Mouse (Mus musculus): Measurements from ENCODE around the gene Fgf2.

Fgf2 gene

DNA sequence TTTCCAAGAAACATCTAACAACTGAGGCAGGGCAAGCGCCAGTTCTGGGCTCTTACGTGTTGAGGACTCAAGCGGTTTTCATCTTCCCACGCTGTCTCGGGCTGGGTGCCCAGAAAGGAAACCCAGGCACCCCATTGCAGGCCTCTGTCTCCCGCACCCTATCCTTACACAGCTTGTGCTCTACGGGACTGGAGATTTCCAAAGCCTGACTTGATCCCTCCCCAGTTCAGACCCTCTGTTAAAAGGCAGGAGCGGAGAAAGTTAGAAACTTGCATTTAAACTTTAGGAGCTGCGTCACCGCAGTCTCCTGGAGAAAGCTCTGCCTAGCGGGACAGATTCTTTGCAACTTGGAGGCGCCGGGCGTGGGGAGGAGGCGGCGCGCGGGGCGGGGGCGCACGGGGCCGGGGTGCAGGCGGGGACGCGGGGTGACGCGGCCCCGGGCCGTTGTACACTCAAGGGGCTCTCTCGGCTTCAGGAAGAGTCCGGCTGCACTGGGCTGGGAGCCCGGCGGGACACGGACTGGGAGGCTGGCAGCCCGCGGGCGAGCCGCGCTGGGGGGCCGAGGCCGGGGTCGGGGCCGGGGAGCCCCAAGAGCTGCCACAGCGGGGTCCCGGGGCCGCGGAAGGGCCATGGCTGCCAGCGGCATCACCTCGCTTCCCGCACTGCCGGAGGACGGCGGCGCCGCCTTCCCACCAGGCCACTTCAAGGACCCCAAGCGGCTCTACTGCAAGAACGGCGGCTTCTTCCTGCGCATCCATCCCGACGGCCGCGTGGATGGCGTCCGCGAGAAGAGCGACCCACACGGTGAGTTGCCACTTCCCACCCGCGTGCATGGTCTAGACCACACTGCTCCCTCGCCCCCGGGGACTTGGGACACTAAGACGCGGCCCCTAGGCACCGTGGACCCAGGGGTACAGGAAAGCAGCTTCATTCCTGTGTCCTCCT, at the start of gene Fgf2:
Fgf2 (plus strand) TSS at position 126 of the 945 bp plus-strand sequence.
- DNase-seq (ENCODE audit: low spot score) = peak; percentile 51

DNA sequence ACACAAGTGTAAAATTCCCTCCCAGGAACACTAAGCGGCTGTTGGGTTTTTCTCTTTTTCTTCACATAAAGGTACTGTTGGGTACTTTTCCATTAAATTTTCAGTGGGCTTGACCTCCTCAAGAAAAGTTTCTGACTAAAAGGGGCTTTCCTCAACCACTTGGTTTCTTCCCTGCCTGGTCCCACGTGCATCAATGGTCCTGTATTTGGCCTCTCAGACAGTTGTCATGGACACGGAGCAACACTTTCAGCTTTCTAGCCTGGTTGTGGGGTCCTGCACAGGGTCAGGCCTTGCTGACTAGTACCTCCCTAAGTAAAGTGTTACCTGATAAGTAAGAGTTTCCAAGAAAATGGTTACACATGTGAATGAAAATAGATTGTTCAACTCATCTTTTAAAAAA, 48.7 kb upstream of the Fgf2 start:
- DNase-seq (ENCODE audit: low spot score) = no peak

DNA sequence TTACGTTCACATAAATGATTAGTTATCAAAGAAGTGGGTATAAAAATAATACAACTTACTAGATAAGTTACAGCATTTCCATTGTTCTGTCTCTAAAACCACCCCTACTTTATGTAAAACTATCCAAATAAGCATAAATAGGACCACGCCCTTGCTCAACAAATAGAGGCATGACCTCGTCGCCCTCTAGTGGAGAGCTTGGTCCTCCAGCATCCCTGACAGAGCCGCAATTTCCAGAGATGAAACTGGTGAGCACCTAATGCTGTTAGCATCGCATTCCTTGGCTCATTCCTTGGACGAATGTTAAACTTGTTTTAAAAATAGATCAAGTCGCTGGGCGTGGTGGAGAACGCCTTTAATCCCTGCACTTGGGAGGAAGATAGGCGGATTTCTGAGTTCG, 45.5 kb upstream of the Fgf2 start:
- DNase-seq (ENCODE audit: low spot score) = peak; percentile 42

DNA sequence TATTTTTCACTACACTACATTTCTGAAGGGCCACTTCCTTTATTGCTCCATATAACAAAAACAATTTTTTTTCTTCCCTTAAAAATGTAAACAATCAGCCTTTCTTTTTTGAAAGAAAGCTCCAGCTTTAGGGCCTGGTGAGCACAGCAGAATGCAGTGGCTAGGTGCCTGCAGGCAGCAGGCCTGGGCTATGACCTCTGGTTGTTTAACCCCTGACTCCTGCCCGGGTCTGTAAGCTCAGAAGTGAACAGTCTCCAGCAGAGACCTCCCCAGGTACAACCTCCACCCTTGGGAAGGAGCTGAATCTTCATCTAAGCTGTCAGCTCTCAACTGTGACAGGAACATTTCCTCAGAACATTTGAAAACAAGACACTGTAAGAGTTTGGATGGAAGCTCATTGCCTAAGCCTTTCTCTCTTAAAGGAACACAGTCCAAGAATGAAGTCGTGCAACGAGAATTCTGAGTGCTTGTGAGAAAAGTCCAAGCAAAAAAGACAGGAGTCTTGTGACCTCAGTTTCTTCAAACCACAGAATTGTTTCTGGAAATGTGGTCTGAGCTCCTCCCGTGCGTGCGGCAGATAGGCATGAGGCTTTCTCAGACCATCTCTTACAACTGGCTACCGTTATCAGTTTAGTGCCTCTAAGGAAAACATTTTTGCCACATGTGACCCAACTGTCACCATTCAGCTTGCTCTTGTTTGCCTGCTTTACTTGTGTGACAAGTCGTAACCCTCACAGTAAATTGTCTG, 44.6 kb upstream of the Fgf2 start:
- no peak for DNase-seq (ENCODE audit: low spot score)

DNA sequence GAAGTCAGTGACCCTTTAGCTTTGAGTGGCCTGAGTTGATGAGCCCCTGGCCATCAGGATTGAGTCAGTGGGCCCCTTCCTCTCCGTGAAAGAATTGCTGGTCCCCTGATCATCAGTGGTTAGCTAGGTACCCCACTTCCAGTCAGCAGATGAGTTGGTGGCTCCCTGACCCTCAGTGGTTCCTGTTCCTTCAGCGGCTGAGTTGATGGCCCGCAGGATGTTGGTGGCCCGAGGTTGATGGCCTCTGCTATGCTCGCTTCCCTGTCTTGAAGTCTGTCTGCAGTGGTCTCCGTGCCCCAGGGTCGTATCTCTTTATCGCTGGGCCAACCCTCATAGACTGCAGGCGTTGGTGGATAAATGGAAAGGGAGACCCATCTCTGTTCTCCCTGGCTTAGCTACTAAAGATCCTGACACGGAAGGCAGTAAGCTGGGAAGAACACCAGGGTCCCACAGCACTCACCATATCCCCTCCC, 36.2 kb upstream of the Fgf2 start:
- no peak for DNase-seq (ENCODE audit: low spot score)

DNA sequence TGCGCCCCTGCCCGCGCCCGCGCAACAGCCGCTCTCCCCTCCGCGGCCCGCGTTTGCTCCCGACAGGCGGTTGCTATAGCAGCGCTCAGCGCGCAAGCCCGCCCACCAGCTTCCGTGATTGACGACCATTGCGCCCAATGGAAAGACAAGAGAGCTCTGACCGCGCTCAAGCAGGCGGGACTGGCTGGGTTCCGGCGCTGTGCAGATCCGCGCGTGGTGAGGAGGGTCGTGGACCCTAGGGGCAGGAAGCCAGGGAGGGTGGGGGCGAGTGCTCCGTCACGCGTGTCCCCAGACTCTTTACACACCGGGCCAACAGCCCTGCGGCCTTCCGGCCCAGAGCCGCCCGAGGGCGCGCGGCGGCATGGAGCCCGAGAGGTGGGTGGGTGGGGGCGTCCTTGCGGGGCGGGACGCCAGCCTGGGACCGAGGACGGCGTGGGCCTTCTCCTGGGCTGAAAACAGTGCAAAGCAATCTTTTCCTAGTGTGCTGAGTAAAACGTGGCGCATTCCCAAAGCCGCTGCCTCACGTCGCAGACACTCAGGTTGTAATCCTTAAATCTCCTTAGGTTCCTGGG, 35.7 kb upstream of the Fgf2 start, which contains the start of the genes Bbs12 and Cetn4:
Bbs12 (plus strand) TSS at position 185 of the 572 bp plus-strand sequence.
Cetn4 (minus strand) TSS at position 339 of the 572 bp plus-strand sequence.
- peak; percentile 97 for DNase-seq (ENCODE audit: low spot score)

DNA sequence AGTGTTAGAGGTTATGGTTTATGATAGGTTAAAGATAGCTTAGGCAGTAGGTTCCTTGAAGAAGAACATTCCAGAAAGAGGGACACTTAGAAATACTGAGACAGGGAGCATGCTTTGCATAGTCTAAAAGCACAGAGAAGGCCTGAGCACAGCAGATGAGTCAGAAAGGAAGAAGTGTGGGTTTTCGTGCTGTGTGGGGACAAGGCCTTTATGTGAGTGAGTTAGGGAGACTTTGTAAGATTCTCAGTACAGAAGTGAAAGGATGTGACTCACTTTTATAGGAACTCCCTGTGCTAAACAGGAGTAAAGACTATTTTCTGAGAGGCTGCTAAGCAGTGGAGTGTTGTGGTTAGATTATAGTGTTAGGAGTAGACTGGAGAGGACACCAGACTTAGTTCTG, 34.8 kb upstream of the Fgf2 start:
- peak; percentile 16 for DNase-seq (ENCODE audit: low spot score)

DNA sequence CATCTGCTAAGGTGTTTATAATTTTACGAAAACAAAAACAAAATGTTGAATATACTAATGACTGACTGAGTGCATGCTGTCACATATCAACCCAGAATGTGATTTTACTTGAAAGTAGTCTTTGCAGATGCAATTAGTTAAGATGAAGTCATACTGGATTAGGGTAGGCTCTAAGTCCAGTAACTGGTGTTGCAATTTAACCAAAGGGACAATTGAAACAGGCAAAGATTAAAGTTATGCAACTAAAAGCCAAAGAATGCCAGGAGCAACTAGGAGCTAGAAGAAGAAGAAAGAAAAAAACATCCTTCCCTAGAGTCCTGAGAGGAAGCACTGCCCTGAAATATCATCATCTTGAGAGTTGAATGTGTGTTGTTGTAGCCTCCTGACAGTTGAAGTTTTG, 31.9 kb upstream of the Fgf2 start:
- DNase-seq (ENCODE audit: low spot score) = no peak

DNA sequence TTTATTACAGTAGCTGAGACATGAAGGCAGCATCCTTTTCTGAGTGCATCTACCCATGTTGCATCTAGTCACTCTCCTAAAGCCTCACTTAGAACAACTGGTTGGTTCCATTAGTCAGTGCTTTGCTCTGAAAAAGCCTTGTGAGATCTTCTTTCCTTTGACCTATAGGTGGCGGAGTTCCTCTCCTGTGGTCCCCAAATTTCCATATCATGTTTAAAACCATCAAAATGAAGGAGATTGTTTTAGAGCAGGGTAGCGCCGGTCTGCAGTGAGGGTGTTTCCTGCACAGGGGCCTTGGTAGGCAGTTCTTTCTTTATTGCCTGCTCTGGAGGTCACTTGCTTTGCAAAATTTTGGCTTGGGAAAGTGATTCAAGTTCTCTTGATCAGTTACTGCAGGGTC, 23.8 kb upstream of the Fgf2 start:
- DNase-seq (ENCODE audit: low spot score) = no peak

DNA sequence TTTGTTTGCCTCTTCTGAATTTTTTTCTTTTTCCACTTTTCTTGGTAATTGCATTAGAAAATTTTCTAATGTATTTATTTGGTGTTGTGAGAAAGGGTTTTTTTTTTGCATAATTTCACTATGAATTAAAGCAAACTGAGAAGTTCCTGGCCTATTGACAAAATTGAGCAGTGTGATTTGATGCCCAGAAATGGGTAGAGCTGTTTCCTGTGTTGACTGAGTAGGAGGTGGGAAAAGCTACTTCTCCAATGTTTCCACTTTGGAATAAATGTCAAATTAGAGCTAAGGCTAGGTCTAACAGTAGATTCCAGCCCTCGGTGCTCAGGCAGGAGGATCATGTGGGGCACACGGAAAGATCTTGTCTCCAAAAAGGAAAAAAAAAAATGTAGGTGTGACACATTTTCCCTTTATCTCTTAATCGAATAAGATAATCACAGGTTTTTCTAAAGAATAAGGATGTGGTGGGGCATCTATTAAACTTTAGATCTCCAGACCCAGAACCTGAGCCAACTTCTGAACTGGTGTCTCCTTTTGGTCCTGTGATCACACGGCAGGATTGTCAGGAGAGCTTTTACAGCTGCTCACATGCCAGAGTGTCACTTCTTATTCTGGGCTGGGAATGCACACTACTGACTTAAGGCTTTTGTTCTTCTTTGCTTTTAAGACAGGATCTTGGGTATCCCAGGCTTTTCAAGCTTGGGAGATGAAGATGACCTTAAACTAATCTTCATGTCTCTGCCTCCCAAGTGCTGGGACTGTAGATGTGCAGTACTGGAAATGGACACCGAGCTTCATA, 22.6 kb upstream of the Fgf2 start:
- no peak for DNase-seq (ENCODE audit: low spot score)

DNA sequence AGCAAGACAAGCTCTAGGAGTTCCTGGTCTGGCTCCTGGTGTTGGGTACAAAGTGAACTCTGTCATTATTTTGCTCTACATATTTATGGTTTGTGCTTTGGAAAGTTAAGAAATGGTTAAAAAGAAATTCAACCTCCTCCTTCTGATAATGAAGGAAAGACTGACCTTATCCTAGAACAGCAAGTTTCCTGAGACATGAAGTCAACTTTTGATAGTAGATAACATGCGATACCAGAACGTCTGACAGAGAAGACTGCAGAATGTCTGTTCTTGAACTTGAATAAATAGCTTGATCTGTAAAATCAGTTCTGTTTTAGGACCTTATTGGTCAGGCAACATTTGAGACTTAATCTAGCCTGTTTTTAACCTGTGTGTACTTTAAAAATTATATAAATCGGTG, 21.5 kb upstream of the Fgf2 start:
- no peak for DNase-seq (ENCODE audit: low spot score)

DNA sequence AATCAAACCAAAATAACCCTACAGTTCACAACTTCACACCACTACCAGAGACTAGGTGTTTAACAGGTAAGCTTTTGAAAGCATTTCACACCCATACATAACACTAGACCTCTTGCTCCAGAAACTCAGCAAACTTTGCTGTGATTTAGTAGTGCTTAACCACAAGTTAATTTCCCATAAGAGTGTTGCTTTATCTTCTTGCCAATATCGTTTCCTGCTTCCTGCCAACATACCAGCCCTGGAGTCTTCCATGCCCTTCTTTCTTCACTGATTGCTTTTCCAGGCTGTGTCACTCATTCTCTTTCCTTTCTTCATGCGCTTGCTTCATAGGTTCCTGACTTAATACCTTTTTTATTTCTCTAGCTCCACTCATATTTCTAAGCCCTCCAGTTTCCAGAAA, 19.7 kb upstream of the Fgf2 start:
- no peak for DNase-seq (ENCODE audit: low spot score)

DNA sequence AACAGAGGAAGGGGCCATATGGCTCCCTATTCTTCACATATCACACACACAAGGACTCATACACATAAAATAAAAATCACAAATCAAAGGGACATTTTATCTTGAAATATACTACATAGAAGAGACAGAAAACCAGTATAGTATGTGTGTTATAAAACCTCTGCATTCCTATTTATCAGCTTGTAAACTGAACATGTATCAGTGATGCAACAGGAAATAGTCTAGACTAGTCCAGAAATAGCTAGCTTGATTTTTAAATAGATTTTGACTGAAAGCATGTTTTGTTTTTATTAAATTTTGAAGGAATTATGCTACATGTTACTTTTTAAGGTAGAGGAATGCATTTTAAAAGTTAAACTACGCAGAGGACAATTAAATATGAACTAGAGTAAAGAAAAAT, 18.2 kb upstream of the Fgf2 start:
- DNase-seq (ENCODE audit: low spot score) = no peak

DNA sequence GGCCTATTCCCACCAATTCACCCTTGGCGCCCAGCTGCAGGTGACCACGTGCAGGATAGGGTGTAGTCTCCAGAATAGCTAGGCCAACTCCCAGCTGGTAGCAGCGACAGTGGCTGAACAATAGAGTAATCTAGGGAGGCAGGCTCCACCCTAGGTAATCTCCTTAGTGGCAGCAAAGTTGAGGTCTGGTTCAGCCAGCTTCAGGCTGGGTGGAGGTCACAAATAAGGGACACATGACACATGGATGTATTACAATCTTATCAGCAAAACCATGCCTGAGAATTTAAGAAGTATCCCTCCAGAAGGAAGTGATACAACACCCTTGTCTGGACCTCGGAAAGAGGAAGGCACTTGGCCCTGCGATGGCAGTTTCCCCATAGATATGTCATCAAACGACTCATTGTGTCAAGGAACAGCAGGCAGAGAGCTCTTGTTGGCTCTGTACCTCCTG, 16.1 kb upstream of the Fgf2 start:
- no peak for DNase-seq (ENCODE audit: low spot score)

DNA sequence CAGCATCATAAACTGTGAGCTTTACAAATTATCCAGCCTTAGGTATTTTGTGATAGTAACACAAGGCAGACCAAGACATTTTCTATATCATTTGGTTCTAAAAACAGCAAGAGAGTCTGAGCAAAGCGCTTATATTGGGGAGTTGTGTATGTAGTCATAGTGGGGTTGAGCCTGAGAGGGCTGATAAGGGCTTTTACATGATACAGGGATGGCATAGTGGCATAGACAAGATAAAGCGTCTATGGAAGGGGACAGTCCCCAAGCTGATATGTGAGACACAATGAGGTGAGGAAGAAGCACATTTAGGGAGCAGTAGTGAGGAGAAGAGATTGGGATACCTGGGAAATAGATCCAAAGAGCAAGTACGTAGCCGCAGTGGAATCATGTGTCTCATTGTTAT, 14.1 kb upstream of the Fgf2 start:
- no peak for DNase-seq (ENCODE audit: low spot score)

DNA sequence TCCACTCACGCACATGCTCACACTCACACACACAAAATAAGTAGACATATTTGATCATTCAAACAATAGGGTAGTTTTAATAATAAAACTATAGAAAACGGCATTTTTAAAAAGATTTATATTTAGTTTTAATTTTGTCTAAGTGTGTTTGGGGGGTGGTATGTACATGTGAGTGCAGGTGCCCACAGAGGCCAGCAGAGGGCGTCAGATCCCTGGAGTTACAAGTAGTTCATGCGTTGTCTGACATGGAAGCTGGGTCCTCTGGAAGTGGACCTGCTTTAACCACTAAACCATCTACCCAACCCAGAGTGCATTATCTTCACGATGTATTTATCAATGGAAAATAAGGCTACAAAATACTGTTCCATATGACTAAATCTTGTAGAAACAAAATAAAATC, 7.0 kb upstream of the Fgf2 start:
- DNase-seq (ENCODE audit: low spot score) = no peak

DNA sequence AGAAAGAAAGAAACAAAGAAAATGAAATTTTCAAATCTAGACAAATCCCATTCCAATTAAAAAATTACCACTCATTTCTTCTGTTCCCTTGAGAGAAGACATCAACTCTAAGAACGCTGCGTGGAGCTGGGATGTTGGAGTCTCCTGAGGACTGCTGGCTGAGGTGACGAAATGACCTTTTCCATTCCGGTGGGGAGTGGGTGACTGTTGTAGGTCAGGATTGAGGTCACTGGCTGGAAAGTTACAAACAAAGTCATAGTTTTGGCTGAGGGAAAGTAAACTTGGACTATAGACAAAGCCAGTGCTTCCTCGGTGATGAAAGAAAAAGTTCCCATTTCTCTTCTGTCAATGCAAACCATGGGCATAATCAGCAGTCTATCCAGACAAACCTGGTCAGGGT, 5.3 kb upstream of the Fgf2 start:
- DNase-seq (ENCODE audit: low spot score) = no peak

DNA sequence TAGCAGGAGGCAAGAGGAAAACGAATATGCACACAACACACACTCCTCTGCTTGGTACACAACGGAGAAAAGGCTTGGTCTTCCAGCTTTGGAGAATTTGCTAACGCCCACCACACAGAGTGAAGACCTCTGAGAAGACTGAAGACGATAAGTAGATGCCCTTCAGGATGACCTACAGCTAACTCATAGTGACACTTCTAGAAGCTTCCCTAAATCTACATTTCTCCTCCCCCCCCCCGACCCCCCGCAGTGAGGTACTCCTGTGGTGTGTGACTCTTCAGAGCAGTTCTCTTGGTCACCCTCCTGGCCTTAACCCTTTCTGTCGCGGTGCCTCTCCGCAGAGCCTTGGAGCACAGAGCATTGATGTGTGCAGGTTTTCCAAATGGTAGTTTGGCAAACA, 475 bp upstream of the Fgf2 start:
- DNase-seq (ENCODE audit: low spot score) = no peak

DNA sequence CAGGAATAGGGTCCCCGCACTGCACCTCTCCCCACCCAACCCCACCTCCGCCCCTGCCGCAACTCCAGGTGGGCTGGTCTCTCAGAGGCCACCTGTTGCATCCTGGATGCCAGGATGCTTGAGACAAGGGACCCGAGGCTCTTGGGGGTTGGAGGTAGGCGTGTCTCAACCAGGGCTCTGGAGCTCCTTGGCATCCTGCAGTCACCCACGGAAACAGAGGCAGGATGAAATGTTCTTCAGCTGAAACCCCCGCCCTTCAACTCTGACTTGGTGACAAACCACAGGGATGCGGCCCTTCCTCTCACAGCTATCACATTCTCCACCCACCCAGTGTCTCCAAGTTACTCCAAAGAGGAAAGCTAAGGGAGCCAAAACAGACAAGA, 1.0 kb downstream of the Fgf2 start:
- DNase-seq (ENCODE audit: low spot score) = no peak

DNA sequence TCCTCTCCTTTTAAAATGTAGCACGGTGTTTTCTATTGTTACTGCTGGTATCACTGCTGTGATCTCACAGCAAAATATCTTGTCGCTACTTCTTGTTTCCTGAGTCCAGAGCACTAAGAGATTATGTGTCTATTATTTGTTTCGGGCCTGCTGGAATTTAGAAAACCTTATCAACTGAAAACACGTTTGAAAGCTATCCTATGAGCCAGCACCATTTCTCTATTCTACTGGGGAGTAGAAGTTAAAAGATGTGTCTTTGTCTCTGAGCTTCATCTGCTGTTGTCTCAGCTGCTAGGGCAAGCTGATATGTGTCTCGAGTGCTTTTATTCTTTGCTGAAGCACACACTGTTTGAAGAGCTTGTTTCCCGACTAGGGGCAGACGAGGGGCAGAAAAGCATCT, 2.2 kb downstream of the Fgf2 start:
- DNase-seq (ENCODE audit: low spot score) = no peak

DNA sequence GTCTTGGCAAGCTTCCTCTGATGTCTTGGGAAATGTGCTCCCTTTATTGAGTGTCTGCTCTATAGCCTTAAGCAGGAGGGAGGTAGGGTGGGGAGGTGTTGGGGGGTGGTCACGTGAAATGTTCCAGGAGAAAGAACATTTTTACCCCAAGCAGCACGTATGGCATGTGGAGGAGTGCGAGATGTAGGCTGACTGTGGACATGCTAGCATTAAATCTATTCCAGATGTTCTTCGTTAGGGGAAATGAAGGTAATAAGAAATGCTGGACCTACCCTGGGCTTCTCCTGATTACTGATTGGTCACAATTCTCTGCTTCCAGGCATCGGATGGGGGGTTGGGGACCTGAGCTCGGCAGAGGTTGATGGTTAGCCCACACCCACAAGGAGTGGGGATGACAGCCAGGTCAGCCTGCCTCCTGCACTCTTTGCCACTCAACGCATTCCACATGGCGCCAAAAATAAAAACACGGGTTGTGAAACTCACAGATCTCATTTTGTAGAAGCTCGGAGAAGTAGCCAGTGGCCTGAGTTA, 5.9 kb downstream of the Fgf2 start:
- DNase-seq (ENCODE audit: low spot score) = no peak

DNA sequence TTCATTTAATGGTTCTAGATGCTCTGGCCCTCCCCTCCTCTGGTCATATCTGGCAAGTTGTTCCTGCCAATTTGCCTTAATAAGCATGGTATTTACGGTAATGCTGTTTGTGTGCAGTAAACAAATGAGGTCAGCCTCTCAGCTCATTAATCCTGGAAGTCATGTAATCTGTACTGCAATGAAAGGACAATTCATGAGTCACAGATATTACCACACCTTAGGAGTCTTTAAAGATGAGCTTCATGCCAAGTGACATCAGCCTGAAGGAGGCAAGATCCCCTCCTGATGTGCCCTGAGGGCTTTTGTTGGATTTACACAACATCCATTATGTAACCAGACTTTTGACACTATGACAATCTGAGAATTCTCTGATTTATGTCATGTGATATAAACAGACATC, 6.6 kb downstream of the Fgf2 start:
- no peak for DNase-seq (ENCODE audit: low spot score)

Data from urinary bladder, postnatal 14 days (tissue).